Mouse (Mus musculus): ENCODE measurements around the gene Gsg1l. TPM values are rescaled to one million over a fixed set of nuclear protein-coding genes. Genes with fewer than 3 reads are reported as not detected.

The Gsg1l gene
- polyA plus RNA-seq, 1 experiment = 5.6 TPM

DNA sequence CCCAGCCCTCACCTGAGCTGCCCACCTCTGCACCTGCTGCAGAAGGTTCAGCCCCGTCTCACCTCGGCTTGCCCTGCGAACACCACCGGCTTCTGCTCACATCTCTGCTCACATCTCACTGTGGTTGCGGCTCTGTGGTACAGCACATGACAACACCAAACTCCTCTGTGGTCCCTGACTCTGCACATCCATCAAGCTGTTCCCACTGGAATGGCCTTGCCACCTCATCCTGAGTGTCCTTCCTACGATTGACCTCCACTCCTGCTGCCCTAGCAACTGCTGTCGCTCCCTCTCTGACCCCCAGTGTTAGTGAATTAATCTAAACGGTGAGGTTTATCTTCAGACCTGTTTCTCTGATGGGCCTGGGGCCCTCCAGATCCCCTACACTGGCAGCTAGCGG, 2.9 kb upstream of the Gsg1l start:
- DNase-seq = no peak
- WGBS = 93% methylated on average over 9 of the region's 9 CpGs
- no peak for TF ChIP-seq POLR2A (IDR thresholded peaks at IDR 0.05; ENCODE audit: borderline replicate concordance, extremely low read depth, low read depth, low read length)
- TF ChIP-seq CTCF (IDR thresholded peaks at IDR 0.05; ENCODE audit: insufficient read depth, low read length) = no peak

DNA sequence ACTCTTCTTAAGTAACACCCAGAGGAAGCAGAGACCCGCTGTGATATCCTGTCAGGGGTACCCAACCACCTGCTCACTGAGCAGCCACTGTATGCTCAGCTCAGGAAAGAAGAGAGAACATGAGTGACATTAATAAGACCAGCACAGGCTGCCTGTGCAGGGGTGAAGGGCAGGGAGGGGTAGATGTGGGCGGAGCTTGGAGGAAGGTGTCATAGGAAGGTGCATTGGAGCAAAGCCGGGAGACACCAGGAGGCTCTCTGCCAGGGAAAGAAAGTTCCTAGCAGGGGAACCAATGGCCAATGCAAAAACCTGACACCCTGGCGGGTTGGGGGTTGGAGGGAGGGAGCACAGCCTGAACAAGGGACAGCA, 1.8 kb upstream of the Gsg1l start:
- TF ChIP-seq POLR2A (IDR thresholded peaks at IDR 0.05; ENCODE audit: borderline replicate concordance, extremely low read depth, low read depth, low read length) (no peak), CTCF (IDR thresholded peaks at IDR 0.05; ENCODE audit: insufficient read depth, low read length) (no peak)
- 25% methylated on average over 4 of the region's 4 CpGs for WGBS
- 0 out of 2 replicates have a peak, but pooled peaks cover 2% of the 10 kb centered on the region for H3K4me1 ChIP-seq (ENCODE audit: control insufficient read depth, insufficient read depth, low read length)
- H3K4me3 ChIP-seq (replicated peaks; ENCODE audit: extremely low read depth, low read depth, low read length) = no peak overlapping the region
- no peak for DNase-seq

More for the DNA sequence above, 2.9 kb upstream of the Gsg1l start:
- 0 out of 2 replicates have a peak, but pooled peaks cover 2% of the 10 kb centered on the region for H3K4me1 ChIP-seq (ENCODE audit: control insufficient read depth, insufficient read depth, low read length)
- no peak overlapping the region for H3K4me3 ChIP-seq (replicated peaks; ENCODE audit: extremely low read depth, low read depth, low read length)

DNA sequence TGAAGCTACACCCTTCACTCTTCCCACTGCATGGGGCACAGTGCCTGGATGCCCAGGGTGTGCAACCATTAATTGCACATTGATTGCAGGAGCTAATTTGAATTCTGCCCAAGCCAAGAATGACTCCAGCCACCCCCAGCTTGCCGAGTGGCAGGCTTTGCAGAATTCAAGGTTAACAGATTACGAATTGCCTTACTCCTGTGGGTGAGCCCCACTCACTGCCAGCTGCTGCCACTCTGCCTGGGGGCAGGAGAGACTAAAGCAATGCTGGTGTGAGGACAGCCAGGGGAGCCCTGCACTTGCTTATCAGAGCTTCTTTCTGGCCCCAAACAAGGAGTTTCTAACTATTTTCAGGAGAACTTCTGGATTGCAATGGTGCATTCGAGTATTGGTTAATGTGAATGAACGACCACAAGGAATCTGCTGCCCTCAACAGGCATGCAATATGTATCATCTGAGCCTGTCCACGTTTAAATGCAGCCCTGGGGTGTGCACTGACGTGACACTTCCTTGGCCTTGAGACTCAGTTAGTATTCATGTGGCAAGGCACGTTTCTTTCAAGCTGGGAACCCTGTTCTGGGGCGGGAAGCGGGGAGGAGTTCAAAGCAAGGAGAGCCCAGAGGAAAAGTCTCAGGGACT, 1.2 kb upstream of the Gsg1l start:
- WGBS = 20% methylated on average over 9 of the region's 9 CpGs
- TF ChIP-seq CTCF (IDR thresholded peaks at IDR 0.05; ENCODE audit: insufficient read depth, low read length) (no peak), POLR2A (IDR thresholded peaks at IDR 0.05; ENCODE audit: borderline replicate concordance, extremely low read depth, low read depth, low read length) (no peak)
- H3K4me1 ChIP-seq (ENCODE audit: control insufficient read depth, insufficient read depth, low read length) = 0 out of 2 replicates have a peak, but pooled peaks cover 2% of the 10 kb centered on the region
- no peak overlapping the region for H3K4me3 ChIP-seq (replicated peaks; ENCODE audit: extremely low read depth, low read depth, low read length)
- no peak for DNase-seq

DNA sequence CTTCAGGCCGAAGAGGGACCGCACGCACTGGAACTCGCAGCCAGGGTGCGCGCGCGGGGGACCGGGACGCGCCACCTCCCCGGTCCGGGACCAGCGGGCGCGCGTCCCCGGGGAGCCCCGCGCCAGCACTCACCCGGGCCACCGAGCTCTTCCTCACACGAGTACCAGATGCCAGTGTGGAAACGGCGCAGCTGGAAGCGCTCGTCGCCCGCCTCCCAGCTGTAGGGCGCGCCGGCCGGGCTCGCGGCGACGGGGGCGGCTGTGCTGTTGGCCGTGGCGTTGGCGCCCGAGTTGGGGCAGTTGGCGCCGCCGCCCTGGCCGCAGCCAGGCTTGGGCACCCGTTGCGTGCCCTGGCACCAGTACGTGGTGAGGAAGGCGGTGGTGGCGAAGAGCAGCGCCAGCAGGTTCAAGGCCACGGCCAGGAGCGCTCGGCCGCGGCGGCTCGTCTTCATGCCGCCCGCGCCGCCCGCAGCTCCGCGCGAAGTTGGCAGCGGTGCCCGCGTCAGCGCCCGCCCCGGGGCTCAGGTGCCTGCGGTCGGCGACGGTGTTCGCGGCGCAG, 405 bp downstream of the Gsg1l start:
- H3K4me3 ChIP-seq (replicated peaks; ENCODE audit: extremely low read depth, low read depth, low read length) = no peak overlapping the region
- WGBS = 1% methylated on average over 77 of the region's 80 CpGs
- no peak for DNase-seq

DNA sequence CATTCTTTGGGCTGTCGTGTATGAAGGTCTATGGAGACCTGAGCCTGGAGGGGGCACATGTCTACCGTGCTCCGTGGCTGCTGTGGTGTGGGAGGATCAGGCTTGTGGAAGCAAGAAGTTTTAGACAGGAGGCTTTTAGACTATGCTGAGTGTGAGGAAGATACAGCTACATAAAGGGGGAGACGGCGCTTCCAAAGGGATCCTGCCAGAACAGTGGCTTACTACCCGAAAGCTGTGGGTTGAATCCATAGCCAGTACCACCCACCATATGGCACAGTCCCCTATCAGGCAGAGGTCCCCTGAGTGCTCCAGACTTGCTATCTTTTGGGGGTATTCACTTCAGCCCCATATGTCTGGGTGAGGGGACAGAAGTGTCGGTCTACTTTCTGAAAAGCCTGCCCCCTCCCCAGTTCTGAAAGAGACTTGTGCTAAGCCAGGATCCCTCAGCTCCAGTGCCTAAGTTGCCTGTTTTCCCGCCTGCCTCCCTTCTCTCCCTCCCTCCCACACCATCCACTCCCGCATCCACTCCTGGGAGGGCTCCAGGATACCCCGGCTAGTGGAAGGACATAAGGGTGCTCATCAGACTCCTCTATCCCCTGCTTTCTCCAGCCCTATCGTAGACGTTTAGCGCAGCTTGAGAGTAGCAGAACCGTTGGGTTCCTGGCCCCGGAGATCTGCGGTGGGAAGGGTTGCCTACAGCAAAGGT, 1.1 kb downstream of the Gsg1l start:
- WGBS = 23% methylated on average over 16 of the region's 16 CpGs
- no peak overlapping the region for H3K4me3 ChIP-seq (replicated peaks; ENCODE audit: extremely low read depth, low read depth, low read length)

More for the DNA sequence above, 405 bp downstream of the Gsg1l start:
- H3K4me1 ChIP-seq (ENCODE audit: control insufficient read depth, insufficient read depth, low read length) = 0 out of 2 replicates have a peak, but pooled peaks cover 2% of the 10 kb centered on the region
- TF ChIP-seq CTCF (IDR thresholded peaks at IDR 0.05; ENCODE audit: insufficient read depth, low read length) (no peak), POLR2A (IDR thresholded peaks at IDR 0.05; ENCODE audit: borderline replicate concordance, extremely low read depth, low read depth, low read length) (no peak)

DNA sequence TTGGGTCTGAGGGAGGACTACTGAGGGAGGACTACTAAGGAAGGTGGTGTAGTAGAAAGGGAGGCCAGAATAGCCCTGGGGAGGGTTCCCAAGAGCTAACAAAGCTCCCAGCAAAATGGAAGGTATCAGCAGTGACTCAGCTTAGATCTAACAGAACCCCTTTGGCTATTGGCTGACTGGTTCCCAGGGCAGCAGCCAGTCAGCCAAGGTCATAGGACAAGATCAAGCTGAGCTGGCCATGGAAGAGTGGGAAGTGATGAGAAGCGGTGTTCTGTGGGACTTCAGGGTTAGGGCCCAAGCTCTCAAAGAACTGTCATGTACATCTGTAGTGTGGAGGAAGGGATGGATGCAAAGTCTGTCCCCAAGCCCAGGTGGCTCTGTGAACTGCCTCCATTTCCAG, 5.3 kb downstream of the Gsg1l start:
- 83% methylated on average over 1 of the region's 1 CpGs for WGBS
- DNase-seq = no peak
- H3K4me1 ChIP-seq (ENCODE audit: control insufficient read depth, insufficient read depth, low read length) = no peaks in the 10 kb centered on the region
- TF ChIP-seq POLR2A (IDR thresholded peaks at IDR 0.05; ENCODE audit: borderline replicate concordance, extremely low read depth, low read depth, low read length) (no peak), CTCF (IDR thresholded peaks at IDR 0.05; ENCODE audit: insufficient read depth, low read length) (no peak)
- no peak overlapping the region for H3K4me3 ChIP-seq (replicated peaks; ENCODE audit: extremely low read depth, low read depth, low read length)

More for the DNA sequence above, 1.1 kb downstream of the Gsg1l start:
- DNase-seq = no peak
- H3K4me1 ChIP-seq (ENCODE audit: control insufficient read depth, insufficient read depth, low read length) = no peaks in the 10 kb centered on the region
- TF ChIP-seq POLR2A (IDR thresholded peaks at IDR 0.05; ENCODE audit: borderline replicate concordance, extremely low read depth, low read depth, low read length) (no peak), CTCF (IDR thresholded peaks at IDR 0.05; ENCODE audit: insufficient read depth, low read length) (no peak)

DNA sequence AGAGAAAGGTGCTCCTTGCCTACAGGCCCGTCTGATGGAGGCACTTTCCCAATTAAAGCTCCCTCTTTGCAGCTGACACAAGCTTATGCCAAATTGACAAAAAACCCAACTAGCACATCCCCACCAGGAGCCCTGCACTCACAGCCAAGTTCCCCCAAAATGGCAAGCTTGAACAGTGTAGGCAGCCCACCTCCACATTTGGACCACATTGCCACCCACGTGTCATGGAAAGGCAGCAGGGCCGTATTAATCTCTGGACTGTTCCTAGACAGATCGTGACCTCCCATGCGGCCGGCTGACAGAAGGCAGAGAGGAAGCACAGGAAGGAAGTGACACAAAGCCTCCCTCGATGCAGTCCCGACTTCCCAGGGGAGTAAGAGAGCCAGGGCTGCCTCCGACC, 7.2 kb downstream of the Gsg1l start:
- DNase-seq = no peak
- Histone ChIP-seq H3K4me1 (ENCODE audit: control insufficient read depth, insufficient read depth, low read length) (no peaks in the 10 kb centered on the region), H3K4me3 (replicated peaks; ENCODE audit: extremely low read depth, low read depth, low read length) (no peak overlapping the region)
- 40% methylated on average over 9 of the region's 9 CpGs for WGBS
- TF ChIP-seq POLR2A (IDR thresholded peaks at IDR 0.05; ENCODE audit: borderline replicate concordance, extremely low read depth, low read depth, low read length) = no peak

DNA sequence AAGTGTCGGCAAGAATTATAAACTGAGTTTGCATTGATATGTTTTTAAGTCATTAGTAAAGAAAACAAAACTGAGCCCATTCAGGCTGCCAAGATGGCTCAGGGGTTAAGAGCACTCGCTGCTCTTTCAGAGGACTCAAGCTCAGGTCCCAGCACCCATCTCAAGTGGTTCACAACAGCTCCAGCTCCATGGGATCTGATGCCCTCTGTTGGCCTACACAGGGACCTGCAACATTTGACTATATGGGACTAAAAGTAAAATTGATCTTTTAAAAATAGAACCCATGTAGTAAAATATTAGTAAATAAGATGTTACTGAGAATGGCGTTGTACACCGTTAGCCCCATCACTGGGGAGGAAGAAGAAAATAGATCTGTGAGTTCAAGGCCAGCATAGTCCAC, 11.9 kb downstream of the Gsg1l start:
- no peak overlapping the region for H3K4me3 ChIP-seq (replicated peaks; ENCODE audit: extremely low read depth, low read depth, low read length)
- H3K4me1 ChIP-seq (ENCODE audit: control insufficient read depth, insufficient read depth, low read length) = no peaks in the 10 kb centered on the region
- 94% methylated on average over 4 of the region's 4 CpGs for WGBS
- no peak for DNase-seq
- TF ChIP-seq CTCF (IDR thresholded peaks at IDR 0.05; ENCODE audit: insufficient read depth, low read length) = no peak
- TF ChIP-seq POLR2A (IDR thresholded peaks at IDR 0.05; ENCODE audit: borderline replicate concordance, extremely low read depth, low read depth, low read length) = no peak

DNA sequence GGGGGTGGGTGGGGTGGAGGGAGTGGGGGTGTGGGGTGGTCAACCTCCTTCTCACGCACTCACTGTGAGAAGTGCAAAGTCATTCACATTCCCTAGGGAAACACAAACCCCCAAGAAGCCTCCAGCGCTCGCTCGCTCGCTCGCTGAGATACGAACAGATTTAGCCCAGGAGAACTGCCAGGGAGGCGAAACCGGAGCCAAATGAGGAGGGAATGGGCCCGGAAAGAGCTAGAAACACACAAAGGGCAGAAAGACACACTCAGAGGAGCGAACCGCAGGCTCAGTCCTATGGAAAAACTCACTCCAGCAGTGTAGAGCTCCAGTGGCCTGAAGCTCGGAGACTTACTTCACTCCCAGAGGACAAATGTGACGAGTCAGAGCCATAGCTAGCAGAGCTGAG, 15.4 kb downstream of the Gsg1l start:
- DNase-seq = no peak
- Histone ChIP-seq H3K4me1 (ENCODE audit: control insufficient read depth, insufficient read depth, low read length) (no peaks in the 10 kb centered on the region), H3K4me3 (replicated peaks; ENCODE audit: extremely low read depth, low read depth, low read length) (no peak overlapping the region)
- TF ChIP-seq CTCF (IDR thresholded peaks at IDR 0.05; ENCODE audit: insufficient read depth, low read length) (no peak), POLR2A (IDR thresholded peaks at IDR 0.05; ENCODE audit: borderline replicate concordance, extremely low read depth, low read depth, low read length) (no peak)
- 42% methylated on average over 14 of the region's 14 CpGs for WGBS
